Mouse (Mus musculus): ENCODE measurements around the gene Pepd.

The Pepd gene

DNA sequence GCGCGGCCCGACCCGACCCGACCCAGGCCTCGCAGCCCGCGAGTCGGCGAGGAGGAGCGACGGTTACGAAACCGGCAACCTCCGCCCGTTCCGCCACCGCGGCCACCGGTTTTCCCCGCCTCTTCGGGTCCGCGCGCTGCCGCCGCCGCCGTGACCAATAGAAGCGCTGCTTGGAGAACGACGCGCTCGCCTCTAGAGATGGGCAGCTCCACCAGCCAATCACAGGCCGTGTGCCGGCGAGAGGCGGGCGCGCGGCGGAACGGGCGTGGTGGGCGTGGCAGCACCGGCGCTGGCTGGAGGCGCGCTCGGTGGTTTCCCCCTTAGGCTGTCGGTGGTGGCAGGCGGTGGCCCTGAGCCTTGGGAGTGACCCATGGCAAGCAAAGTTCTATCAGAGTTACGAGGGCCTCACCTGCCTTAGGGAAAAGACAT is 144.3 kb downstream of the Pepd start, which contains the start of gene Cebpg:
TSS of gene Cebpg (minus strand) at position 138 of the 429 bp plus-strand sequence.
- DNase-seq (ENCODE audit: low spot score) = peak; percentile 91

DNA sequence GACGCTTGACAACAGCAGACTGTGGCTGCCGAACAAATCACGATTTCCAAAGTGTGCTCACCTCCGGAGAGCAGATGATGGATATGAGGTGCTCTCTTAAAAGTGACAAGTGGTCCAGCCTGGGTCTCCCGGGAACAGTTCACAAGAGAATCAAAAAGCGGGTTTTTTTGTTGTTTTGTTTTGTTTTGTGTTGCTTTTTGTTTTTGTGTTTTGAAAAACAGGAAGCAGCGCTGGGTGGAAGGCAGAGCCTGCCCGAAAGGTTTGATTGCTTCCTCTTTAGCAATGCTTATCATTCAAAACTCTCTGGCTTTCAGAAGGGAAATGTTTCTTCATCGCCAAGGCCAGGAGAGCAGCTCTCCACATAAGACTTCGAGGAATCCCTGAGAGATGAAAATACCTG is 144.8 kb downstream of the Pepd start:
- peak; percentile 19 for DNase-seq (ENCODE audit: low spot score)

GRCm38 (mm10) chr7:35057569-35057968 is 145.4 kb downstream of the Pepd start:
- no peak for DNase-seq (ENCODE audit: low spot score)

GRCm38 (mm10) chr7:35058329-35058728 is 146.2 kb downstream of the Pepd start:
- DNase-seq (ENCODE audit: low spot score) = no peak

- no peak for DNase-seq (ENCODE audit: low spot score)
Observed at GRCm38 (mm10) chr7:35059467-35059866, 147.3 kb downstream of the Pepd start.

- no peak for DNase-seq (ENCODE audit: low spot score)
Observed at GRCm38 (mm10) chr7:35064286-35065258, 152.4 kb downstream of the Pepd start.

DNA sequence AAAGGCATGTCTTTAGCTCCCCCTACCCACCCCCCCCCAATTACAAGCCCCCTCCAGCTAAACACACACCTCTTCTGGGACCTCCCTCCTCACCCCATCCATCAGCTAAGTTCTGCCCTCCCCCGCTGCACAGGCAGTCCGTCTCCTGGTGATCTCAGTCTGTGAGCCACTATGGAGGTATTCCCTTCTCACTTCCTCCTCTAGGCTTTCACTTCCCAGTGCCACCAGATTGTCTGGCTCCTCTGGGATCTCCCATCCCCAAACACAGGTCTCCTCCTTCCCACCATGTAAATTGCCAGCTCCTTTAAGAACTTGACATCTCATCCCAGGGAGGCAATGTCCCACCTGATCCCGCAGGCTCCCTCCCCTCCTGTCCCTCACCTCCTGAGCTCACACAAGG is 153.8 kb downstream of the Pepd start:
- no peak for DNase-seq (ENCODE audit: low spot score)

- DNase-seq (ENCODE audit: low spot score) = no peak
Observed at GRCm38 (mm10) chr7:35066640-35067212, 154.5 kb downstream of the Pepd start.

- no peak for DNase-seq (ENCODE audit: low spot score)
Observed at GRCm38 (mm10) chr7:35076645-35077044, 164.5 kb downstream of the Pepd start.

DNA sequence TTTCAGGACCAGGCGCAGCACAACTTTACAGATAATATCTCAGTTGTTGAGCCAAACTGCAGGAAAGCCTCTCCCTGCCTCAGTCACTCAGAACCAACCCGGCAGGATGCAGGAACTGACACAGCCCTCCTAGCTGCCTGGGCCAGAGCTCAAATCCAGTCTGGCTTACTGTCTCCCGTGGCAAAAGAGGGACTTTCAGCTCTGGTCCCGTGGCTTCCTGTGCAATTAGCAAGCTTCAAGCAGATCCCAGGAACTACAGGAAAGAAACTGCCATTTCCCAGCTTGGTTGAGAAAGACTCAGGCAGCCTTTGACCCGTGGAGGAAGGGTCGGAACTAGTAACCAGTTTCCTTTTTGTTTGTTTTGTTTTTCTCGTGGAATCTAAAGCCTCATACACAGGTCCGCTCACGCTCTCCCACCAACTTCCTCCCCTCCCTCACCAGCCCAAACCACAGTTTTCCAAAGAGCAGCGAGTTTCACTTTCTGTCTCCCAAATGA is 168.7 kb downstream of the Pepd start:
- DNase-seq (ENCODE audit: low spot score) = no peak

DNA sequence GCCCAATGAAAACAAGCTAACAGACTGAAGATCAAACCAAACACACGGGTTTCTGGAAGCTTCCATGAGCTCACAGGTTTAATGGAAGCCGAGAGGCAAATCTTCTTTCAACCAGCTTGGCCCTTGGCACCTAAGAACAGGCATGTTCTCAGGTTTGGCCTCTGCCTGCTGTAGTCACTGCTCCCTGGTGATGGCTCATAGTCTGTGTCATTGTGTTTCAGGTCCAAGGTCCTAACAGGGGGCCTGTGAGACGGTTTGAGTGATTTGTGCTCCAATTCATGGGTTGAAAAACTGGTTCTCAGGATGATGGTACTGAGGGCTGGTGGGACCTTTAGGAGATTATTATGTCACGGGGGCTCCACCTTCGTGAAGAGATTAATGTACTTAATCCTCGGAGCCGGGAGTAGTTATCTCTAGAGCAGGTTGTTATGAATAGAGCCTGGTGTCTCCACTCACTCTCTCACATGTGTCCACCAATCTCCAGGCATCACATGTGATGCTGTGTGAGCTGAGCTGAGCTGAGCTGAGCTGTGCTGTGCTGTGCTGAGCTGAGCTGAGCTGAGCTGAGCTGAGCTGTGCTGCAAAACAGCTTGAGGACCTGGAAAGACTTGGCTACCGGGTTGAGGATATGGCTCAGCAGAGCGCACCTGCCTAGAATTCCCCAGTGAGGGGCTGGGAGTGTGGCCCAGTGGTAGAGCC is 169.4 kb downstream of the Pepd start:
- no peak for DNase-seq (ENCODE audit: low spot score)

GRCm38 (mm10) chr7:35084565-35085360 is 172.6 kb downstream of the Pepd start:
- no peak for DNase-seq (ENCODE audit: low spot score)

- no peak for DNase-seq (ENCODE audit: low spot score)
Observed at GRCm38 (mm10) chr7:35086271-35086861, 174.2 kb downstream of the Pepd start.

DNA sequence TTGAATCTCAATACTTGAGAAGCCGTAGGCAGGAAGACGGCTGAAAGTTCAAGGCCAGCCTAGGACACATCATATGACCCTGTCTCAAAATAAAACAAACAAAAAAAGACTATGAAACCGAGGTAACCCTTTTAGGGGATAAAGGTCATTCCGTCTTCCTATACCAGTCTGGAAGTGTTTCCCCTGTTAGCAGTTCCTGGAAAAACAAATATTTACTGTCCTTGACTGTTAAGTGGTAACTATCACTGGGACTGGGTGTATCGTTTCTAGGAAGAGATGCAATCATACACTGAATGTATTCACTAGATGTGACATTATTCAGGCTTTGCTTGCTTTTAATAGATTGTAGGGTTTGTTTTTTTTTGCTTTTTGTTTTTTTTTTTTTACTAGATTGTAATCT is 178.4 kb downstream of the Pepd start:
- no peak for DNase-seq (ENCODE audit: low spot score)
